Mouse (Mus musculus) neural tube, embryonic 11.5 days (tissue): ENCODE data around the gene Arhgap22. TPM values are rescaled to one million over a fixed set of nuclear protein-coding genes. Genes with fewer than 3 reads are reported as not detected.

Source experiments
- ATAC-seq: fragments of 200-750 bp; cut with Nextera tagmentation; 2 replicates; pipeline ENCODE4 v1.8.0; 2017; ENCODE audit warnings: moderate number of reproducible peaks, mild to moderate bottlenecking, moderate TSS enrichment, moderate library complexity; ENCODE audit not compliant: insufficient read depth, low FRiP score, low TSS enrichment
- DNase-seq: peaks from one replicate; pipeline ENCODE4 v3.0.0-alpha.2; 2015; ENCODE audit warnings: low spot score
- H3K27ac ChIP-seq: fragments of 300-500 bp; sonication (generic); 2 replicates; pipeline ENCODE4 v1.5.1; 2014; ENCODE audit warnings: low read depth, mild to moderate bottlenecking, low read length
- H3K27me3 ChIP-seq: fragments of 300-500 bp; sonication (generic); 2 replicates; pipeline ENCODE4 v1.6.1; 2014; ENCODE audit warnings: mild to moderate bottlenecking, low read length, mixed read lengths; ENCODE audit not compliant: control insufficient read depth, insufficient read depth
- H3K36me3 ChIP-seq: fragments of 300-500 bp; sonication (generic); 2 replicates; pipeline ENCODE4 v1.6.1; 2014; ENCODE audit warnings: mild to moderate bottlenecking, low read length, moderate library complexity, mixed read lengths; ENCODE audit not compliant: control insufficient read depth, insufficient read depth
- H3K4me1 ChIP-seq: fragments of 300-500 bp; sonication (generic); 2 replicates; pipeline ENCODE4 v1.6.1; 2014; ENCODE audit warnings: low read length, mixed read lengths; ENCODE audit not compliant: control insufficient read depth, insufficient read depth
- H3K4me2 ChIP-seq: fragments of 300-500 bp; sonication (generic); 2 replicates; pipeline ENCODE4 v1.6.1; 2014; ENCODE audit warnings: low read depth, mild to moderate bottlenecking, moderate library complexity
- H3K4me3 ChIP-seq: fragments of 300-500 bp; sonication (generic); 2 replicates; pipeline ENCODE4 v1.5.1; 2014; ENCODE audit warnings: low read depth, low read length
- H3K9ac ChIP-seq: fragments of 300-500 bp; sonication (generic); 2 replicates; pipeline ENCODE4 v1.6.1; 2014; ENCODE audit warnings: mild to moderate bottlenecking, low read length
- H3K9me3 ChIP-seq: fragments of 300-500 bp; sonication (generic); 2 replicates; pipeline ENCODE4 v1.6.1; 2016; ENCODE audit warnings: low read length; ENCODE audit not compliant: control insufficient read depth
- WGBS: fragments of 180-500 bp; shearing (Covaris S2); extraction: QIAGEN DNeasy Blood & Tissue Kit; methylation state at CpG from one replicate; pipeline ENCODE4 v1.1.7; 2014; 5-methylcytosine and 5-hydroxymethylcytosine counted together
- polyA plus RNA-seq: library from polyadenylated mRNA; unstranded; fragments of >200 nt; fragmentation: Nextera tagmentation; extraction: Ambion mirVana; gene quantifications from 2 replicates; pipeline ENCODE4 v1.2.1, GENCODE M21; 2014

Arhgap22 gene
- polyA plus RNA-seq, 1 experiment from 2014 or later: 4.6 TPM

DNA sequence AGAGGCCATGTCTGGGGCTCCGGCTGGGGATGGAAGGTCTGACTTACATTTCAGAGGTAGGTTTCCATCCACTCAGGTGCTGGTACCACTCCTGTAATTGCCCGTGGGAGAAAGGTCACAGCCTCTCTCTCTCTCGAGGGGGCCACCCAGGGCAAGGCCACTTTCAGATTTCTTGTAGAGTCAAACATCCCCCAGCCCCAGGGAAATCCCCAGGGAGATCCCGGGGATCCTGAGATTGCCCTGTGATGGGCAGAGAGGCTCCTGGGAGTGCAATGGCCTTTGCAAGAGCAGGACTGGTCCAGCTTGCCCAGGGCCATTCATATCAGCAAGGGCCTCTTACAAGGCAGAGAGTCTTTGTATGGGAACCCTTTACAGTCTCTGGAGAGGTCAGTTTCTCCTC lies 120.6 kb downstream of the Arhgap22 start:
- H3K4me3 ChIP-seq: no peak overlapping the region
- no peaks in the 10 kb centered on the region for H3K9me3 ChIP-seq
- DNase-seq (no peak), ATAC-seq (no peak)
- H3K9ac ChIP-seq: no peak overlapping the region
- no peaks in the 10 kb centered on the region for H3K27me3 ChIP-seq
- no peak overlapping the region for H3K27ac ChIP-seq
- no peaks in the 10 kb centered on the region for H3K36me3 ChIP-seq
- H3K4me2 ChIP-seq: no peak overlapping the region
- no peaks in the 10 kb centered on the region for H3K4me1 ChIP-seq
- WGBS: 87% methylated on average over 4 of the region's 4 CpGs

DNA sequence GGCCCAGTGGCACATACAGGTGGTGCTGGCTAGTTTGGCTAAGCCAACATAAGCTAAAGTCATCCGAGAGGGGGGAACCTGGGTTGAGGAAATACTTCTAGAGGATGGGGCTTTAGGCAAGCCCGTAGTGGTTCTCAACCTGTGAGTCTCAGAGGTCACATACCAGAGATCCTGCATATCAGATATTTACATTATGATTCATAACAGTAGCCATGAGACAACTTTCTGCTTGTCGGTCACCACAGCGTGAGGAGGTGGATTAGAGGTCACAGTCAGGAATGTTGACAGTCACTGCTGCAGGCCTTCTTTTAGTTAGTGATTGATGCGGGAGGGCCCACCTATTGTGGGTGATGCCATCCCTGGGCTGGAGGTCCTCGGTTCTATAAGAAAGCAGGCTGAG lies 121.9 kb downstream of the Arhgap22 start:
- Histone ChIP-seq H3K4me2 (no peak overlapping the region), H3K36me3 (no peaks in the 10 kb centered on the region), H3K4me3 (no peak overlapping the region), H3K27ac (no peak overlapping the region), H3K4me1 (no peaks in the 10 kb centered on the region), H3K27me3 (no peaks in the 10 kb centered on the region), H3K9ac (no peak overlapping the region), H3K9me3 (no peaks in the 10 kb centered on the region)
- no peak for ATAC-seq
- 81% methylated on average over 6 of the region's 6 CpGs for WGBS
- DNase-seq: no peak

DNA sequence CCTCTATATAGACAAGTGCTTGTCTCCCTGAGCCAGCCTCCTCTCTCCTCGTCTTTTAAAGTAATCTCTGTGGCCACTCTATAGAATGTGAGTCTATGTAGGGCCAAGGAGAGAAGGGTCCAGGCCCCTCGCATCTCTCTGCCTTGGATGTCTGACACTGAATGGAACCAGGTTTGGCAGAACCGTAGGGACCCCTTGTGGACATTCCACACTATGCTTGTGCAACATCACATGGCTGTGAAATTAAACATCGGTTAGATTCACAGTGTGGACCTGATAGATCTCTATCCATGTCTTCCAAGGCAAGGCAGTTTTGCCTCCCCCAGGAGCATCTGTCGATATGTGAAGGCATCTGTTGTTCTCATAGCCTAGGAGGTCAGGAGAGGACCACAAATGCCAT lies 124.9 kb downstream of the Arhgap22 start:
- DNase-seq (no peak), ATAC-seq (no peak)
- Histone ChIP-seq H3K9me3 (no peaks in the 10 kb centered on the region), H3K9ac (no peak overlapping the region), H3K4me1 (no peaks in the 10 kb centered on the region), H3K27ac (no peak overlapping the region), H3K36me3 (no peaks in the 10 kb centered on the region), H3K27me3 (no peaks in the 10 kb centered on the region), H3K4me2 (no peak overlapping the region), H3K4me3 (no peak overlapping the region)
- 77% methylated on average over 5 of the region's 5 CpGs for whole genome bisulfite sequencing

GRCm38 (mm10) chr14:33343131-33343725 lies 129.4 kb downstream of the Arhgap22 start:
- Histone ChIP-seq H3K9me3 (no peaks in the 10 kb centered on the region), H3K27ac (no peak overlapping the region), H3K27me3 (no peaks in the 10 kb centered on the region), H3K36me3 (no peaks in the 10 kb centered on the region), H3K9ac (no peak overlapping the region), H3K4me3 (no peak overlapping the region), H3K4me2 (no peak overlapping the region), H3K4me1 (no peaks in the 10 kb centered on the region)
- ATAC-seq (no peak), DNase-seq (no peak)
- WGBS: 90% methylated on average over 14 of the region's 14 CpGs

GRCm38 (mm10) chr14:33346546-33346945 lies 132.7 kb downstream of the Arhgap22 start:
- no peak overlapping the region for H3K4me3 ChIP-seq
- 78% methylated on average over 6 of the region's 6 CpGs for WGBS
- no peak overlapping the region for H3K9ac ChIP-seq
- no peaks in the 10 kb centered on the region for H3K4me1 ChIP-seq
- no peak overlapping the region for H3K4me2 ChIP-seq
- no peak for DNase-seq
- no peak for ATAC-seq
- H3K27me3 ChIP-seq: peaks cover 25% of the 10 kb centered on the region
- H3K36me3 ChIP-seq: no peaks in the 10 kb centered on the region
- no peak overlapping the region for H3K27ac ChIP-seq
- H3K9me3 ChIP-seq: no peaks in the 10 kb centered on the region

DNA sequence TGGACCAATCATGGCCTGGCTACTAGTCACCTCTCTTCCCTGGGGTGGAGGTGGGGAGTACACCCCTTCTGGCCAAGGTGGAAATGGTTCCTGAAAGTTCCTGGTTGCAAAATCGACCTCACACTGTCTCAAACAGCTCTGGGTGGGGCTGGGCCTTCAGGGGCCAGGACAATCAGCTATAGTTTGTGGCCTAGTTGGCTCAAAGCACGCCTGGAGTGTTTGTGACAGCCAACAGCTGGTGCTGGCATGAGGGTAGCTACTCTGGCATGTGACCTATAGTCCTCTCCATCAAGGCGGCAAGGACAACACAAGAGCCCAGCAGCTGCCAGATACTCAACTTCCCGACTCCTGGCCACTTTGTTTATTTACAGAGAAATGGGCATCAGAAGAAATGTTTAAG lies 133.9 kb downstream of the Arhgap22 start:
- DNase-seq: no peak
- H3K36me3 ChIP-seq: no peaks in the 10 kb centered on the region
- H3K4me3 ChIP-seq: no peak overlapping the region
- H3K27me3 ChIP-seq: peaks cover 37% of the 10 kb centered on the region
- H3K4me1 ChIP-seq: no peaks in the 10 kb centered on the region
- H3K9ac ChIP-seq: no peak overlapping the region
- H3K9me3 ChIP-seq: no peaks in the 10 kb centered on the region
- 62% methylated on average over 4 of the region's 4 CpGs for WGBS
- no peak overlapping the region for H3K27ac ChIP-seq
- no peak for ATAC-seq
- H3K4me2 ChIP-seq: no peak overlapping the region

- H3K27me3 ChIP-seq: peaks cover 38% of the 10 kb centered on the region
- no peak overlapping the region for H3K9ac ChIP-seq
- no peaks in the 10 kb centered on the region for H3K36me3 ChIP-seq
- H3K4me2 ChIP-seq: no peak overlapping the region
- 73% methylated on average over 1 of the region's 1 CpGs for WGBS
- no peaks in the 10 kb centered on the region for H3K4me1 ChIP-seq
- no peak for DNase-seq
- H3K4me3 ChIP-seq: no peak overlapping the region
- H3K27ac ChIP-seq: no peak overlapping the region
- H3K9me3 ChIP-seq: no peaks in the 10 kb centered on the region
- ATAC-seq: no peak
Measured at GRCm38 (mm10) chr14:33348146-33348545, 134.3 kb downstream of the Arhgap22 start.

- WGBS: 2% methylated on average over 33 of the region's 42 CpGs
- no peaks in the 10 kb centered on the region for H3K9me3 ChIP-seq
- H3K4me2 ChIP-seq: peak overlapping the region; percentile 69
- peak overlapping the region; percentile 7 for H3K9ac ChIP-seq
- ATAC-seq (no peak), DNase-seq (no peak)
- peaks cover 40% of the 10 kb centered on the region for H3K27me3 ChIP-seq
- no peak overlapping the region for H3K27ac ChIP-seq
- peak overlapping the region; percentile 34 for H3K4me3 ChIP-seq
- no peaks in the 10 kb centered on the region for H3K36me3 ChIP-seq
- no peaks in the 10 kb centered on the region for H3K4me1 ChIP-seq
Measured at GRCm38 (mm10) chr14:33351019-33351418, 137.2 kb downstream of the Arhgap22 start.

DNA sequence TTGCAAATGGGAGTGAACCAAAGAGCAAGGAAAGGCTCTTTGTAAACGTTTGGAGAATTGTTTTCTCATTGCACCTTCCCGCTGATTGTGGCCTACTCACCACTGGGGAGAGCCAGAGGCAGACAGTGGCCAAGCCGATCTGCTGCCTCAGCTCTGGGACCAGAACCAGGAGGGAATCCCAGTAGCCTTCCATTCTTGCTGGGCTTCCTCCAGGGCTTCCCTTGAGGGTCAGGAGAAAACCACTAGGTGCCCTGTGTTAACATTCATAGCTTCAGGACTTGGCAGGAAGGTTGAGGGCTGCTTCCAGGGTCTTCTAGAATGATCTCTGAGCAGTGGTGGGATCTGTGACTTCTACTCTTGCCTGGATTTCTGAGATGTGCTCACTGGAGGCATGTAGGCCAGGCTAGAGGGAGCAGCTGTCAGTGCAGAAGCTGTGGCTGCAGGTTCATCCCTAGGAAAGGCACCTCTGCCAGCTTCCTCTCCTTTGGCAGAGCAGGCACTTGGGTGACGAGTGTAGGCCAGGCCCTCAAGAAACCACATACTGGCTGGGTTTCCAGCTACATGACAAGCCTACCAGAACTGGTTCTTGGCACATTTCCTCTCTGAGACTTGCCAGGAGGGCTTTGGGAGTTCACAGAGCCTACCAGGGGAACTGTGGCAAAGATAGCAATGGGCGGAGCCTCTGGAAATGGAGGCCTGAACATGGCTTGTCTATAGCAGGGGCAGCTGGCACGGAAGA lies 138.3 kb downstream of the Arhgap22 start:
- H3K9me3 ChIP-seq: no peaks in the 10 kb centered on the region
- H3K9ac ChIP-seq: no peak overlapping the region
- DNase-seq: no peak
- H3K4me3 ChIP-seq: no peak overlapping the region; the same call in 1 of the 2 replicates
- H3K4me2 ChIP-seq: no peak overlapping the region
- H3K27me3 ChIP-seq: peaks cover 40% of the 10 kb centered on the region
- no peak overlapping the region for H3K27ac ChIP-seq
- no peaks in the 10 kb centered on the region for H3K36me3 ChIP-seq
- H3K4me1 ChIP-seq: no peaks in the 10 kb centered on the region
- 78% methylated on average over 6 of the region's 6 CpGs for WGBS
- ATAC-seq: no peak
